Mouse (Mus musculus): Measurements from ENCODE around the gene Fry. TPM values are rescaled to one million over a fixed set of nuclear protein-coding genes. Genes with fewer than 3 reads are reported as not detected.

Fry gene
- total and polyA plus RNA-seq, 3 experiments, result 1.9 to 2.3 TPM; not detected in 1

- H3K27ac ChIP-seq (ENCODE audit: control insufficient read depth, low read depth, low read length), result no peak overlapping the region
- no peaks in the 10 kb centered on the region for H3K79me2 ChIP-seq (ENCODE audit: control insufficient read depth, insufficient read depth, low read length, poor library complexity)
- no peaks in the 10 kb centered on the region for H3K9me3 ChIP-seq (replicated peaks; ENCODE audit: insufficient read depth, low read length)
- H3K36me3 ChIP-seq (ENCODE audit: control insufficient read depth in 1 of 2, insufficient read depth in 2 of 2, low read length in 2 of 2), result peaks cover 0 to 6% of the 10 kb centered on the region in 2 experiments; a peak in 2 of 4 replicates
- peaks cover 8 to 16% of the 10 kb centered on the region in 2 experiments for H3K4me1 ChIP-seq (ENCODE audit: control insufficient read depth in 1 of 2, insufficient read depth in 2 of 2, low read length in 2 of 2)
- no peak overlapping the region for H3K9ac ChIP-seq (ENCODE audit: control insufficient read depth, low read depth, low read length, poor library complexity, severe bottlenecking)
- peak overlapping the region in 1 of 2 experiments; percentile 22; a peak in 1 of 4 replicates for H3K4me3 ChIP-seq (ENCODE audit: control insufficient read depth in 1 of 2, insufficient read depth in 1 of 2, low read depth in 2 of 2, low read length in 2 of 2)
- H3K27me3 ChIP-seq (ENCODE audit: control insufficient read depth in 1 of 2, insufficient read depth in 2 of 2, low read length in 2 of 2), result no peaks in the 10 kb centered on the region
- DNase-seq (ENCODE audit: low read depth, low spot score), result peak; percentile 62
- TF ChIP-seq BHLHE40 (IDR thresholded peaks at IDR 0.05; ENCODE audit: borderline replicate concordance, low read depth, low read length) (no peak), ETS1 (IDR thresholded peaks at IDR 0.05; ENCODE audit: low read depth, low read length) (peak; percentile 41; the same call in 1 of the 2 replicates), SIN3A (IDR thresholded peaks at IDR 0.05; ENCODE audit: low read length) (peak; percentile 49; the same call in 1 of the 2 replicates), HCFC1 (IDR thresholded peaks at IDR 0.05; ENCODE audit: low read depth, low read length) (no peak), UBTF (IDR thresholded peaks at IDR 0.05; ENCODE audit: borderline replicate concordance, insufficient read depth, low read depth, low read length) (no peak), CHD2 (IDR thresholded peaks at IDR 0.05; ENCODE audit: low read length) (no peak), RAD21 (IDR thresholded peaks at IDR 0.05; ENCODE audit: low read depth, low read length) (no peak), GABPA (IDR thresholded peaks at IDR 0.05; ENCODE audit: low read depth, low read length) (no peak), TAL1 (IDR thresholded peaks at IDR 0.05; ENCODE audit: low read length) (no peak; the same call in 1 of the 2 replicates), EP300 (IDR thresholded peaks at IDR 0.05; ENCODE audit: low read depth in 1 of 2, low read length in 2 of 2) (peak; percentile 57 to 61), CHD1 (IDR thresholded peaks at IDR 0.05; ENCODE audit: low read depth, low read length) (no peak), CTCF (IDR thresholded peaks at IDR 0.05 in 2 of 3, conservative IDR thresholded peaks at IDR 0.05 in 1 of 3; ENCODE audit: control insufficient read depth in 1 of 3, insufficient read depth in 1 of 3, low read depth in 2 of 3, low read length in 3 of 3, poor library complexity in 1 of 3, severe bottlenecking in 1 of 3) (no peak), MAFK (IDR thresholded peaks at IDR 0.05; ENCODE audit: borderline replicate concordance, low read depth, low read length) (no peak), SMC3 (IDR thresholded peaks at IDR 0.05; ENCODE audit: low read depth, low read length) (no peak), ZKSCAN1 (IDR thresholded peaks at IDR 0.05; ENCODE audit: low read depth, low read length) (no peak), POLR2AphosphoS5 (IDR thresholded peaks at IDR 0.05; ENCODE audit: borderline replicate concordance, low read depth, low read length) (no peak), NELFE (IDR thresholded peaks at IDR 0.05; ENCODE audit: low read depth, low read length) (no peak), RCOR1 (IDR thresholded peaks at IDR 0.05; ENCODE audit: low read depth, low read length) (peak; percentile 29; the same call in 1 of the 2 replicates), ZMIZ1 (IDR thresholded peaks at IDR 0.05; ENCODE audit: low read depth, low read length) (no peak), ELF1 (IDR thresholded peaks at IDR 0.05; ENCODE audit: low read depth, low read length) (no peak), POLR2AphosphoS2 (IDR thresholded peaks at IDR 0.05; ENCODE audit: low read length) (no peak), GATA1 (IDR thresholded peaks at IDR 0.05; ENCODE audit: low read depth, low read length) (0 out of 2 replicates have a peak, but pooled peaks have one; percentile 6), POLR2A (IDR thresholded peaks at IDR 0.05; ENCODE audit: control insufficient read depth in 1 of 2, insufficient read depth in 1 of 2, low read depth in 1 of 2, low read length in 2 of 2, poor library complexity in 1 of 2) (no peak), MXI1 (IDR thresholded peaks at IDR 0.05; ENCODE audit: low read depth, low read length) (no peak; the same call in 1 of the 2 replicates), ZNF384 (IDR thresholded peaks at IDR 0.05; ENCODE audit: low read depth, low read length) (peak; percentile 86), MAZ (IDR thresholded peaks at IDR 0.05; ENCODE audit: low read depth, low read length) (no peak), MYB (IDR thresholded peaks at IDR 0.05; ENCODE audit: low read depth, low read length) (no peak), MYC (IDR thresholded peaks at IDR 0.05; ENCODE audit: low read depth, low read length) (peak; percentile 43; the same call in 1 of the 2 replicates), MAX (IDR thresholded peaks at IDR 0.05; ENCODE audit: low read length) (0 out of 2 replicates have a peak, but pooled peaks have one; percentile 47), MEF2A (IDR thresholded peaks at IDR 0.05; ENCODE audit: extremely low read depth, insufficient replicate concordance, low read depth, low read length, poor library complexity, severe bottlenecking) (no peak), ZC3H11A (IDR thresholded peaks at IDR 0.05; ENCODE audit: low read depth, low read length) (no peak), USF2 (IDR thresholded peaks at IDR 0.05; ENCODE audit: borderline replicate concordance in 1 of 2, insufficient read depth in 1 of 2, low read depth in 1 of 2, low read length in 2 of 2) (no peak), E2F4 (IDR thresholded peaks at IDR 0.05; ENCODE audit: borderline replicate concordance, low read depth, low read length) (no peak), JUND (IDR thresholded peaks at IDR 0.05; ENCODE audit: low read depth, low read length) (no peak), KAT2A (conservative IDR thresholded peaks at IDR 0.05; ENCODE audit: low read depth, low read length) (no peak), NRF1 (IDR thresholded peaks at IDR 0.05; ENCODE audit: insufficient read depth, low read depth, low read length, poor library complexity, severe bottlenecking) (no peak), TCF12 (IDR thresholded peaks at IDR 0.05; ENCODE audit: low read depth, low read length) (peak; percentile 69; the same call in 1 of the 2 replicates)
Measured at GRCm38 (mm10) chr5:150177757-150178156, 59.3 kb downstream of the Fry start.
